Mouse (Mus musculus): ENCODE measurements around the gene Glis1.

DNA sequence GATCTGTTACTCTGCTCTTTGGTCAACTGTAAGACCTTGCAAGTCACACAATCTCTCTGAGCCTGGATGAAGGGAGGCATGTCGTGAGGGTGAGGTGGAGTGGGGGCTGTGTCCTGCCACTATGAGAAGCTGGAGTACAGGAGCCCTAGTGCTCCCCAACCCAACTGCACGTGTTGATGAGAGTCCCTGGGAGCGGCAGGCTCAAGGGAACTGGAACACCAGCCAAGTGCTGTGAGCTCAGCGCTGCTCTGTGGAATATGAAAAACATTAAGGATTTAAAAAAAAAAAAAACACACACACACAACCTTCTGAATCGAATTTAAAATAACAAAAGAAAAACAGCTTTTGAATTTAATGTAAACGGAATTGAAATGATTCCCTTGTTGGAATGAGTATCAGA, 141.4 kb downstream of the Glis1 start:
- no peak for TF ChIP-seq CTCF (IDR thresholded peaks at IDR 0.05; ENCODE audit: borderline replicate concordance, insufficient read depth, low read depth, low read length)
- TF ChIP-seq POLR2A (IDR thresholded peaks at IDR 0.05; ENCODE audit: borderline replicate concordance, insufficient read depth, low read length): no peak
